Mouse (Mus musculus) heart, embryonic 10.5 days (tissue): ENCODE results near the gene Bcl7a. TPM values are rescaled to one million over a fixed set of nuclear protein-coding genes. Genes with fewer than 3 reads are reported as not detected.

Experiments used
- DNase-seq: peaks from one replicate; pipeline ENCODE4 v3.0.0-alpha.2; 2017; ENCODE audit warnings: low spot score
- H3K27ac ChIP-seq: fragments of 300-500 bp; sonication (generic); 2 replicates; pipeline ENCODE4 v1.5.1; 2016; ENCODE audit warnings: mild to moderate bottlenecking
- H3K27me3 ChIP-seq: fragments of 300-500 bp; sonication (generic); 2 replicates; pipeline ENCODE4 v1.6.1; 2016; ENCODE audit warnings: mild to moderate bottlenecking; ENCODE audit not compliant: poor library complexity, insufficient read depth, severe bottlenecking
- H3K36me3 ChIP-seq: fragments of 300-500 bp; sonication (generic); 2 replicates; pipeline ENCODE4 v1.6.1; 2016; ENCODE audit warnings: mild to moderate bottlenecking, moderate library complexity
- H3K4me1 ChIP-seq: fragments of 300-500 bp; sonication (generic); 2 replicates; pipeline ENCODE4 v1.6.1; 2016; ENCODE audit warnings: mild to moderate bottlenecking
- H3K4me3 ChIP-seq: fragments of 300-500 bp; sonication (generic); 2 replicates; pipeline ENCODE4 v1.5.1; 2016; ENCODE audit warnings: mild to moderate bottlenecking, moderate library complexity
- H3K9me3 ChIP-seq: fragments of 300-500 bp; sonication (generic); 2 replicates; pipeline ENCODE4 v1.6.1; 2016; ENCODE audit warnings: mild to moderate bottlenecking, moderate library complexity
- WGBS: fragments of 180-500 bp; shearing (Covaris S2); methylation state at CpG from one replicate; pipeline ENCODE4 v1.1.7; 2016; 5-methylcytosine and 5-hydroxymethylcytosine counted together
- polyA plus RNA-seq: library from polyadenylated mRNA; unstranded; fragments of >200 nt; fragmentation: Nextera tagmentation; extraction: Ambion mirVana; gene quantifications from 2 replicates; pipeline ENCODE4 v1.2.1, GENCODE M21; 2016

Gene Bcl7a
- polyA plus RNA-seq, 1 experiment from 2014 or later, result 21.9 TPM

DNA sequence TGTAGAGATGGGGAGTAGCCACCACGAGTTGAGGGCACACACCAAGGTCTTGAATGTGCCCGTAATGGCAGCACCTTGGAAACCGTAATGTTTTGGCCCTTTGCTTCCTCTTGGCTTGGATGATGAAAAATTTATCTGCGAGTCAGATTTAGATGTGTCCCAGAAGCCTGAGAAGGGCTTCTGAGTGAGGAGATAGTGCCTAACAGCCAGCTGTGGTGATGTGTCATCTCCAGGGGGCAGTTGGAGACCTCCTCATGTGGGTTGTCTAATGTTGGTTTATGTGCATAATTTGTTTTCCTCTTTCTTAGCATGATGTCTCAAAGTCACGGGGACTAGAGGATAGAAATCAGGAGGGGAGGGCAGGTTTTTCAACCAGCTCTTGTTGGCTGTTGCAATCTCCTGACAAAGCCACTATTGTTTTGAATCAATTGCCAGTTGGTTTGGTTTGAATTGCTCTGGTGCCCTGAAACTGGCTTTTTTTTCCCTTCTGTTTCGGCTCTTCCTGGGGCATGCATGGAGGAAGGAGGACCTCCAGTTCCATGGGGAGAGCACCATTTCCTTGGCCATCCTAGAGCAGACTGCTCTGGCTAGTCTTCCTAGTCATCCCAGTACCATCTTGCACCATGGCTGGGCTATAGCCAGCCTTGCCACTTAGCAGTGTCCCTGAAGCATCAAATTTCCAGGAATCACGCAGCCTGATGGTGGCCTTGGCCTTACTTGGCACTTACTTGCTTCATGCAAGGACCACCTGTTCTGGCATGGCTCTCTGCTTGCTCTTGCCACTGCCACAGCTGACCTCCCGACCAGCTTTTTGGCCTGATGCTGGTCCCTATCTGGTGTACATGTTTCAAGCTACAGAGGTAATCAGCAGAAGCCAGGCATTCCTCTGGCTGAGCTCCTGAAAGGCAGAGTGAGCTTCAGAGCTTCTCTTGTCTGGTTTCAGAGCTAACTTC, 73.2 kb downstream of the Bcl7a start:
- H3K4me3 ChIP-seq, result no peak overlapping the region
- H3K27me3 ChIP-seq, result no peaks in the 10 kb centered on the region
- DNase-seq, result no peak
- no peaks in the 10 kb centered on the region for H3K9me3 ChIP-seq
- WGBS, result 73% methylated on average over 8 of the region's 8 CpGs
- no peak overlapping the region for H3K27ac ChIP-seq
- H3K4me1 ChIP-seq, result peaks cover 24% of the 10 kb centered on the region
- H3K36me3 ChIP-seq, result no peaks in the 10 kb centered on the region

DNA sequence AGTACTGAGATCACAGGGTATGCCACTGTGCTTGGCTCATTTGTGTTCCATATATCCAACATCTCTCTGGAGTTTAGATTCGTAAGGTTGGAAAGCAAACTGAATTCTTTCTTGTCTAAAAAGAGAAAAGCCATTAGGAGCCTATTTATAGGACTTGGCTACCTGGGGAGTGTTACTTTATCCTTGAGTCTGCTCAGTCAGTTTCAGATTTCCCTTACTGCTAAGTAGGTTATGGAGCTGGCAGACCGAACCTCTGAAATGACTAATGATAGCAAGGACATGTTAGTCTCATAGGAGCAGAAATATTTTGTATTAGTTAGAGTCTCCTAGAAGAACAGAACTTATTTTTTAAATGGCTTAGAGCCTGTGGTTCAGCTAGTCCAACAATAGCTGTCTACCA, 80.3 kb downstream of the Bcl7a start:
- Histone ChIP-seq H3K4me3 (no peak overlapping the region), H3K9me3 (no peaks in the 10 kb centered on the region), H3K4me1 (peaks cover 18% of the 10 kb centered on the region), H3K27ac (no peak overlapping the region), H3K27me3 (no peaks in the 10 kb centered on the region), H3K36me3 (peaks cover 9% of the 10 kb centered on the region)
- no peak for DNase-seq
- 46% methylated on average over 2 of the region's 2 CpGs for WGBS

Other genes with a start within 250 kb of the Bcl7a start
- gene Rhof, start 211.1 kb upstream of the Bcl7a start, polyA plus RNA-seq, result 1.5 and 1.7 TPM in 2 replicates
- 5.4 and 9.8 TPM in 2 replicates for gene Setd1b, start 201.6 kb upstream of the Bcl7a start, polyA plus RNA-seq
- 73.2 and 85.3 TPM in 2 replicates for gene Psmd9, start 174.4 kb upstream of the Bcl7a start, polyA plus RNA-seq
- 0.35 TPM in 1 of 2 replicates, not detected in the other for gene Hpd, start 161.1 kb upstream of the Bcl7a start, polyA plus RNA-seq
- 0.53 and 0.79 TPM in 2 replicates for gene Wdr66, start 91.7 kb upstream of the Bcl7a start, polyA plus RNA-seq
- 13.1 and 17.0 TPM in 2 replicates for gene Mlxip, start 51.0 kb downstream of the Bcl7a start, polyA plus RNA-seq
- not detected in 2 replicates for gene Lrrc43, start 145.5 kb downstream of the Bcl7a start, polyA plus RNA-seq
- gene Il31, start 145.7 kb downstream of the Bcl7a start, polyA plus RNA-seq, result not detected in 2 replicates
- gene B3gnt4, start 166.6 kb downstream of the Bcl7a start, polyA plus RNA-seq, result 0.15 and 0.48 TPM in 2 replicates
- 112 and 113 TPM in 2 replicates for gene Diablo, start 180.3 kb downstream of the Bcl7a start, polyA plus RNA-seq
- 0.19 TPM in 1 of 2 replicates, not detected in the other for gene Gm49027, start 181.7 kb downstream of the Bcl7a start, polyA plus RNA-seq
- gene Vps33a, start 229.2 kb downstream of the Bcl7a start, polyA plus RNA-seq, result 23.4 and 23.5 TPM in 2 replicates